In genomic region chr8:85374286-85374685, GRCm38 (mm10) we compare ENCODE assay signal across 32 mouse cellular contexts. TPM values are rescaled to one million over a fixed set of nuclear protein-coding genes. Genes with fewer than 3 reads are reported as not detected.
DNase-seq lines count a peak whose midpoint lies in the region; ATAC-seq and TF ChIP-seq lines count a peak whose summit lies in the region.
"Had no signal": no experiment of that assay in that cellular context is flagged by ENCODE, and none has a peak within 500 bp of the region (broad histone marks: within the 10 kb centered on the region; RNA-seq: fewer than 3 reads in every experiment).

No protein-coding gene starts in this region.

- H3K4me3 ChIP-seq in heart, embryonic 13.5 days = no peak overlapping the region
- no peak overlapping the region for H3K4me3 ChIP-seq in lung, embryonic 15.5 days
- H3K4me3 ChIP-seq in heart, postnatal 0 days (ENCODE audit: low read depth, low read length) = no peak overlapping the region
- no peak overlapping the region for H3K4me3 ChIP-seq in hindbrain, embryonic 14.5 days (replicated peaks; ENCODE audit: low read length)
- H3K4me3 ChIP-seq: forebrain, embryonic 13.5 days; hindbrain, embryonic 13.5 days; limb, embryonic 10.5 days; limb, embryonic 15.5 days; liver, embryonic 15.5 days; midbrain, embryonic 10.5 days; midbrain, embryonic 15.5 days had no signal

- no peak for TF ChIP-seq CTCF in heart, postnatal 0 days (IDR thresholded peaks at IDR 0.05; ENCODE audit: low read depth)

- no peaks in the 10 kb centered on the region for H3K36me3 ChIP-seq in heart, embryonic 13.5 days
- no peaks in the 10 kb centered on the region for H3K36me3 ChIP-seq in lung, embryonic 15.5 days
- H3K36me3 ChIP-seq in heart, postnatal 0 days (replicated peaks; ENCODE audit: control insufficient read depth, insufficient read depth, low read length) = no peaks in the 10 kb centered on the region
- no peaks in the 10 kb centered on the region for H3K36me3 ChIP-seq in hindbrain, embryonic 14.5 days (replicated peaks; ENCODE audit: control insufficient read depth, insufficient read depth)
- H3K36me3 ChIP-seq: hindbrain, embryonic 13.5 days; limb, embryonic 10.5 days; limb, embryonic 15.5 days; midbrain, embryonic 10.5 days; midbrain, embryonic 15.5 days had no signal

- intact Hi-C loops in heart, postnatal 25 days (cut with DNase I) = no loop called here

- H3K9me3 ChIP-seq in heart, embryonic 13.5 days = no peaks in the 10 kb centered on the region
- no peaks in the 10 kb centered on the region for H3K9me3 ChIP-seq in lung, embryonic 15.5 days
- no peaks in the 10 kb centered on the region for H3K9me3 ChIP-seq in heart, postnatal 0 days (replicated peaks; ENCODE audit: control insufficient read depth, low read length)
- no peaks in the 10 kb centered on the region for H3K9me3 ChIP-seq in hindbrain, embryonic 14.5 days (ENCODE audit: control insufficient read depth, low read length)
- H3K9me3 ChIP-seq: forebrain, embryonic 13.5 days; G1E; hindbrain, embryonic 13.5 days; limb, embryonic 10.5 days; limb, embryonic 15.5 days; liver, embryonic 15.5 days; midbrain, embryonic 10.5 days; midbrain, embryonic 15.5 days had no signal

- no peak for ATAC-seq in heart, embryonic 13.5 days (ENCODE audit: extremely low read depth, insufficient number of reproducible peaks, low FRiP score, low TSS enrichment)
- ATAC-seq in lung, embryonic 15.5 days (ENCODE audit: borderline replicate concordance, extremely low read depth, low FRiP score, low TSS enrichment) = 0 out of 2 replicates have a peak, but pooled peaks have one; percentile 11
- no peak for ATAC-seq in heart, postnatal 0 days (ENCODE audit: insufficient read depth, low read depth)
- no peak for ATAC-seq in hindbrain, embryonic 14.5 days (ENCODE audit: low FRiP score)
- ATAC-seq: forebrain, embryonic 13.5 days; intestine, postnatal 0 days; midbrain, embryonic 15.5 days; Patski had no signal

- DNase-seq in heart, adult 11 months = peak; percentile 77
- DNase-seq in heart, postnatal 4 days = no peak
- DNase-seq in heart, postnatal 25 days (ENCODE audit: low spot score) = no peak
- DNase-seq in lung, postnatal 14 days = no peak
- no peak for DNase-seq in heart, postnatal 0 days (ENCODE audit: low spot score)
- no peak for DNase-seq in hindbrain, embryonic 14.5 days (ENCODE audit: low spot score)
- DNase-seq: adrenal gland, postnatal 10 days; cerebellum, adult 11 months; cerebellum, adult 9-10 months; cerebellum, postnatal 36 days; gastrocnemius, postnatal 10 days; kidney, adult 9 months; kidney, postnatal 10 days; layer of hippocampus, adult 9-11 months; lung, postnatal 10 days; right cerebral cortex, adult 18-20 months; right cerebral cortex, postnatal 4 days; thymus, adult 18-20 months; thymus, postnatal 25 days had no signal

- TF ChIP-seq EP300 in heart, postnatal 0 days (IDR thresholded peaks at IDR 0.05; ENCODE audit: low read depth) = no peak

- peaks cover 65% of the 10 kb centered on the region for H3K4me1 ChIP-seq in heart, embryonic 13.5 days
- peaks cover 16% of the 10 kb centered on the region for H3K4me1 ChIP-seq in lung, embryonic 15.5 days
- peaks cover 38% of the 10 kb centered on the region for H3K4me1 ChIP-seq in heart, postnatal 0 days (ENCODE audit: control insufficient read depth, insufficient read depth)
- H3K4me1 ChIP-seq in hindbrain, embryonic 14.5 days (replicated peaks; ENCODE audit: control insufficient read depth, insufficient read depth, low read length) = no peaks in the 10 kb centered on the region
- H3K4me1 ChIP-seq: forebrain, embryonic 13.5 days; hindbrain, embryonic 13.5 days; midbrain, embryonic 10.5 days; midbrain, embryonic 15.5 days had no signal

- 31% methylated on average over 4 of the region's 4 CpGs for WGBS in heart, embryonic 13.5 days
- 25% methylated on average over 4 of the region's 4 CpGs for WGBS in lung, embryonic 15.5 days
- WGBS in heart, postnatal 0 days = 24% methylated on average over 4 of the region's 4 CpGs
- 64% methylated on average over 4 of the region's 4 CpGs for WGBS in hindbrain, embryonic 14.5 days

- no peaks in the 10 kb centered on the region for H3K27me3 ChIP-seq in heart, embryonic 13.5 days (replicated peaks)
- H3K27me3 ChIP-seq in lung, embryonic 15.5 days = no peaks in the 10 kb centered on the region
- no peaks in the 10 kb centered on the region for H3K27me3 ChIP-seq in heart, postnatal 0 days (ENCODE audit: control insufficient read depth, insufficient read depth, low read length)
- H3K27me3 ChIP-seq in hindbrain, embryonic 14.5 days (ENCODE audit: control insufficient read depth, insufficient read depth, low read length) = no peaks in the 10 kb centered on the region
- H3K27me3 ChIP-seq: forebrain, embryonic 13.5 days; hindbrain, embryonic 13.5 days; limb, embryonic 15.5 days; liver, embryonic 15.5 days; midbrain, embryonic 15.5 days; Patski had no signal

- peak overlapping the region; percentile 86 for H3K27ac ChIP-seq in heart, embryonic 13.5 days (replicated peaks)
- no peak overlapping the region for H3K27ac ChIP-seq in lung, embryonic 15.5 days
- peak overlapping the region; percentile 69 for H3K27ac ChIP-seq in heart, postnatal 0 days (ENCODE audit: low read depth)
- H3K27ac ChIP-seq in hindbrain, embryonic 14.5 days = no peak overlapping the region
- H3K27ac ChIP-seq: forebrain, embryonic 13.5 days; hindbrain, embryonic 13.5 days; limb, embryonic 10.5 days; limb, embryonic 15.5 days; midbrain, embryonic 10.5 days; midbrain, embryonic 15.5 days; stomach, postnatal 0 days had no signal

- peak overlapping the region; percentile 40 for H3K4me2 ChIP-seq in heart, embryonic 13.5 days
- H3K4me2 ChIP-seq in lung, embryonic 15.5 days = no peak overlapping the region
- no peak overlapping the region for H3K4me2 ChIP-seq in heart, postnatal 0 days (ENCODE audit: low read depth, low read length)
- H3K4me2 ChIP-seq in hindbrain, embryonic 14.5 days (replicated peaks) = no peak overlapping the region
- H3K4me2 ChIP-seq: forebrain, embryonic 13.5 days; hindbrain, embryonic 13.5 days; limb, embryonic 15.5 days; liver, embryonic 15.5 days; midbrain, embryonic 15.5 days had no signal

- 0 out of 2 replicates have a peak overlapping the region, but pooled peaks have one; percentile 47 for H3K9ac ChIP-seq in heart, embryonic 13.5 days
- no peak overlapping the region for H3K9ac ChIP-seq in lung, embryonic 15.5 days
- no peak overlapping the region for H3K9ac ChIP-seq in heart, postnatal 0 days (replicated peaks; ENCODE audit: low read depth, low read length)
- H3K9ac ChIP-seq in hindbrain, embryonic 14.5 days = no peak overlapping the region
- H3K9ac ChIP-seq: forebrain, embryonic 13.5 days; hindbrain, embryonic 13.5 days; limb, embryonic 15.5 days; liver, embryonic 15.5 days; midbrain, embryonic 15.5 days had no signal

RNA-seq across cellular contexts. Expression of gene Mylk3, which starts 11.9 kb away (rescaled TPM):
- total RNA-seq in heart, postnatal 4 days (2021) = 100 to 1,000 TPM; 245 to 262 TPM
- 197 and 216 TPM in 2 replicates for polyA plus RNA-seq in heart, embryonic 13.5 days (2015; fragmentation: Nextera tagmentation; extraction: Ambion mirVana)
- 100 to 1,000 TPM; 367 to 440 TPM for total RNA-seq in heart, postnatal 25 days (2021)
- polyA plus RNA-seq in lung, embryonic 15.5 days (2015; fragmentation: Nextera tagmentation; extraction: Ambion mirVana) = 4.6 and 7.3 TPM in 2 replicates
- 398 and 403 TPM in 2 replicates for total RNA-seq in heart, postnatal 0 days (2014; rRNA removed; ENCODE audit: low replicate concordance)
- 321 and 340 TPM in 2 replicates for polyA plus RNA-seq in heart, postnatal 0 days (2015; fragmentation: Nextera tagmentation; extraction: Ambion mirVana)
- polyA plus RNA-seq in hindbrain, embryonic 14.5 days (2014; fragmentation: Nextera tagmentation; extraction: Ambion mirVana) = 0.25 and 0.27 TPM in 2 replicates
- polyA plus RNA-seq: Patski had no signal

RNA-seq across cellular contexts. Expression of gene 4921524J17Rik, which starts 58.3 kb away (rescaled TPM):
- 10 to 100 TPM; 17.3 to 22.7 TPM for total RNA-seq in heart, postnatal 4 days (2021)
- 52.9 and 62.3 TPM in 2 replicates for polyA plus RNA-seq in heart, embryonic 13.5 days (2015; fragmentation: Nextera tagmentation; extraction: Ambion mirVana)
- 10 to 100 TPM; 21.6 to 25.2 TPM for total RNA-seq in heart, postnatal 25 days (2021)
- polyA plus RNA-seq in lung, embryonic 15.5 days (2015; fragmentation: Nextera tagmentation; extraction: Ambion mirVana) = 36.3 and 42.5 TPM in 2 replicates
- 23.8 and 27.6 TPM in 2 replicates for total RNA-seq in heart, postnatal 0 days (2014; rRNA removed; ENCODE audit: low replicate concordance)
- polyA plus RNA-seq in heart, postnatal 0 days (2015; fragmentation: Nextera tagmentation; extraction: Ambion mirVana) = 67.6 and 75.7 TPM in 2 replicates
- 35.7 and 46.9 TPM in 2 replicates for polyA plus RNA-seq in hindbrain, embryonic 14.5 days (2014; fragmentation: Nextera tagmentation; extraction: Ambion mirVana)

Comparison
In these comparisons a context has a peak if more than half of its experiments do, and no peak if none do; other contexts are left out.
1. H3K27ac ChIP-seq: peak in heart, embryonic 13.5 days (single experiment) and heart, postnatal 0 days (single experiment); none in lung, embryonic 15.5 days (single experiment) and hindbrain, embryonic 14.5 days (single experiment).
2. RNA of gene Mylk3, which starts 11.9 kb away (polyA plus RNA-seq): 321 to 340 TPM in heart, postnatal 0 days and 197 to 216 TPM in heart, embryonic 13.5 days; 4.6 to 7.3 TPM in lung, embryonic 15.5 days and 0.25 to 0.27 TPM in hindbrain, embryonic 14.5 days; every median in the first group is over 10 times any median in the second.